Mouse (Mus musculus): ENCODE data around the gene Ifna4.
A peak's percentile ranks its signal among the peaks of the same experiment; 100 is the strongest.
"Not testable (repeated sequence)": the region's sequence is repeated elsewhere in the genome, so short reads cannot be mapped to it uniquely, and the experiment has no call there.

Gene Ifna4

GRCm38 (mm10) chr4:88841438-88841911 lies at the start of gene Ifna4:
Gene Ifna4 (plus strand): TSS chr4:88841861.
- DNase-seq (ENCODE audit: low spot score) = no peak

- peak; percentile 73 for DNase-seq (ENCODE audit: low spot score)
Measured at GRCm38 (mm10) chr4:88793936-88794675, 47.6 kb upstream of the Ifna4 start, which contains the start of gene Gm13275. Gene Gm13275 (plus strand): TSS chr4:88794487.

GRCm38 (mm10) chr4:88797097-88797496 lies 44.6 kb upstream of the Ifna4 start, which contains the start of gene Gm13279:
Gene Gm13279 (plus strand): TSS chr4:88797397.
- DNase-seq (ENCODE audit: low spot score) = not testable (repeated sequence)

GRCm38 (mm10) chr4:88799365-88799764 lies 42.3 kb upstream of the Ifna4 start, which contains the start of gene Gm13285:
Gene Gm13285 (plus strand): TSS chr4:88799665.
- DNase-seq (ENCODE audit: low spot score) = not testable (repeated sequence)

GRCm38 (mm10) chr4:88802954-88803353 lies 38.7 kb upstream of the Ifna4 start, which contains the start of gene Gm13287:
Gene Gm13287 (plus strand): TSS chr4:88803254.
- DNase-seq (ENCODE audit: low spot score) = not testable (repeated sequence)

- not testable (repeated sequence) for DNase-seq (ENCODE audit: low spot score)
Measured at GRCm38 (mm10) chr4:88805231-88805630, 36.4 kb upstream of the Ifna4 start, which contains the start of gene Gm13288. Gene Gm13288 (plus strand): TSS chr4:88805531.

- DNase-seq (ENCODE audit: low spot score) = peak; percentile 6
Measured at GRCm38 (mm10) chr4:88805761-88806160, 35.9 kb upstream of the Ifna4 start.

GRCm38 (mm10) chr4:88815928-88816327 lies 25.7 kb upstream of the Ifna4 start, which contains the start of gene Ifna7:
Gene Ifna7 (plus strand): TSS chr4:88816228.
- DNase-seq (ENCODE audit: low spot score) = no peak

GRCm38 (mm10) chr4:88819659-88820058 lies 22.0 kb upstream of the Ifna4 start, which contains the start of gene Ifna11:
Gene Ifna11 (plus strand): TSS chr4:88819959.
- no peak for DNase-seq (ENCODE audit: low spot score)

GRCm38 (mm10) chr4:88822995-88823394 lies 18.7 kb upstream of the Ifna4 start:
- DNase-seq (ENCODE audit: low spot score) = no peak

- not testable (repeated sequence) for DNase-seq (ENCODE audit: low spot score)
Measured at GRCm38 (mm10) chr4:88827116-88827515, 14.5 kb upstream of the Ifna4 start, which contains the start of gene Ifna6. Gene Ifna6 (plus strand): TSS chr4:88827416.

GRCm38 (mm10) chr4:88830523-88830922 lies 11.1 kb upstream of the Ifna4 start:
- peak; percentile 3 for DNase-seq (ENCODE audit: low spot score)

- not testable (repeated sequence) for DNase-seq (ENCODE audit: low spot score)
Measured at GRCm38 (mm10) chr4:88835225-88835624, 6.4 kb upstream of the Ifna4 start, which contains the start of gene Ifna5. Gene Ifna5 (plus strand): TSS chr4:88835525.

GRCm38 (mm10) chr4:88838828-88839227 lies 2.8 kb upstream of the Ifna4 start:
- no peak for DNase-seq (ENCODE audit: low spot score)

GRCm38 (mm10) chr4:88840058-88840457 lies 1.6 kb upstream of the Ifna4 start:
- DNase-seq (ENCODE audit: low spot score) = no peak

GRCm38 (mm10) chr4:88845334-88845733 lies 3.7 kb downstream of the Ifna4 start:
- DNase-seq (ENCODE audit: low spot score) = no peak

GRCm38 (mm10) chr4:88849698-88850097 lies 8.0 kb downstream of the Ifna4 start, which contains the start of gene Ifna1:
Gene Ifna1 (plus strand): TSS chr4:88850087.
- no peak for DNase-seq (ENCODE audit: low spot score)

- DNase-seq (ENCODE audit: low spot score) = no peak
Measured at GRCm38 (mm10) chr4:88851026-88851763, 9.5 kb downstream of the Ifna4 start.

- DNase-seq (ENCODE audit: low spot score) = no peak
Measured at GRCm38 (mm10) chr4:88859214-88859613, 17.6 kb downstream of the Ifna4 start.

GRCm38 (mm10) chr4:88863309-88863708 lies 21.6 kb downstream of the Ifna4 start:
- no peak for DNase-seq (ENCODE audit: low spot score)

- no peak for DNase-seq (ENCODE audit: low spot score)
Measured at GRCm38 (mm10) chr4:88864599-88864998, 22.9 kb downstream of the Ifna4 start.

- DNase-seq (ENCODE audit: low spot score) = no peak
Measured at GRCm38 (mm10) chr4:88865011-88865569, 23.4 kb downstream of the Ifna4 start.

Measured in ovary, postnatal 14 days (tissue).